Mouse (Mus musculus) heart, postnatal 0 days (tissue): ENCODE measurements around the gene Sectm1b. TPM values are rescaled to one million over a fixed set of nuclear protein-coding genes. Genes with fewer than 3 reads are reported as not detected.
"Not testable (repeated sequence)": the region's sequence is repeated elsewhere in the genome, so short reads cannot be mapped to it uniquely, and the experiment has no call there.

Experiments used
- ATAC-seq: fragments of 200-750 bp; cut with Nextera tagmentation; 2 replicates; pipeline ENCODE4 v1.8.0; 2017; ENCODE audit warnings: low read depth, moderate number of reproducible peaks, moderate library complexity; ENCODE audit not compliant: insufficient read depth
- DNase-seq: peaks from one replicate; pipeline ENCODE4 v3.0.0-alpha.2; 2016; ENCODE audit warnings: low spot score
- H3K27ac ChIP-seq: fragments of 300-500 bp; sonication (generic); 2 replicates; pipeline ENCODE4 v1.5.1; 2014; ENCODE audit warnings: low read depth, mild to moderate bottlenecking
- H3K27me3 ChIP-seq: fragments of 300-500 bp; sonication (generic); 2 replicates; pipeline ENCODE4 v1.6.1; 2014; ENCODE audit warnings: low read length, mixed read lengths; ENCODE audit not compliant: control insufficient read depth, insufficient read depth
- H3K36me3 ChIP-seq: fragments of 300-500 bp; sonication (generic); replicated peaks from 2 replicates; pipeline ENCODE4 v1.6.1; 2014; ENCODE audit warnings: low read length, mixed read lengths; ENCODE audit not compliant: control insufficient read depth, insufficient read depth
- H3K4me1 ChIP-seq: fragments of 300-500 bp; sonication (generic); 2 replicates; pipeline ENCODE4 v1.6.1; 2014; ENCODE audit warnings: antibody characterized with exemption; ENCODE audit not compliant: control insufficient read depth, insufficient read depth
- H3K4me2 ChIP-seq: fragments of 300-500 bp; sonication (generic); 2 replicates; pipeline ENCODE4 v1.6.1; 2014; ENCODE audit warnings: low read depth, mild to moderate bottlenecking, low read length, moderate library complexity
- H3K4me3 ChIP-seq: fragments of 300-500 bp; sonication (generic); 2 replicates; pipeline ENCODE4 v1.5.1; 2014; ENCODE audit warnings: low read depth, low read length
- H3K9ac ChIP-seq: fragments of 300-500 bp; sonication (generic); replicated peaks from 2 replicates; pipeline ENCODE4 v1.6.1; 2014; ENCODE audit warnings: low read depth, low read length, mixed read lengths
- H3K9me3 ChIP-seq: fragments of 300-500 bp; sonication (generic); replicated peaks from 2 replicates; pipeline ENCODE4 v1.6.1; 2016; ENCODE audit warnings: low read length; ENCODE audit not compliant: control insufficient read depth
- CTCF ChIP-seq: IDR thresholded peaks from 2 replicates; pipeline ENCODE4 v1.5.1; 2016; ENCODE audit warnings: antibody characterized with exemption, control low read depth, low read depth
- EP300 ChIP-seq: IDR thresholded peaks from 2 replicates; pipeline ENCODE4 v1.6.1; 2016; ENCODE audit warnings: antibody characterized with exemption, low read depth
- WGBS: fragments of 180-500 bp; shearing (Covaris S2); extraction: QIAGEN DNeasy Blood & Tissue Kit; methylation state at CpG from one replicate; pipeline ENCODE4 v1.1.7; 2014; 5-methylcytosine and 5-hydroxymethylcytosine counted together
- polyA plus RNA-seq: library from polyadenylated mRNA; unstranded; fragments of >200 nt; fragmentation: Nextera tagmentation; extraction: Ambion mirVana; gene quantifications from 2 replicates; pipeline ENCODE4 v1.2.1, GENCODE M21; 2015
- total RNA-seq: library from RNA; depleted of rRNA; stranded (reverse); fragments of >200 nt; gene quantifications from 2 replicates; pipeline ENCODE4 v1.2.3, GENCODE M21; 2014; ENCODE audit warnings: low replicate concordance; rRNA removed

The Sectm1b gene
- not detected in 2 replicates for total RNA-seq
- polyA plus RNA-seq: 0.10 TPM in 1 of 2 replicates, not detected in the other

GRCm38 (mm10) chr11:121063379-121063778 is at the start of gene Sectm1b:
Gene Sectm1b (minus strand): TSS chr11:121063569.
- H3K4me1 ChIP-seq: peaks cover 4% of the 10 kb centered on the region; the same call in 1 of the 2 replicates
- no peak within 1 kb of the TSS for H3K4me2 ChIP-seq
- H3K9ac ChIP-seq: no peak within 1 kb of the TSS
- DNase-seq (no peak), ATAC-seq (no peak)
- WGBS: 73% methylated on average over 5 of the region's 5 CpGs
- peaks cover 5% of the 10 kb centered on the region; the same call in 1 of the 2 replicates for H3K27me3 ChIP-seq
- no peak for TF ChIP-seq CTCF
- TF ChIP-seq EP300: no peak
- H3K9me3 ChIP-seq: no peaks in the 10 kb centered on the region
- H3K36me3 ChIP-seq: no peaks in the 10 kb centered on the region
- H3K4me3 ChIP-seq: no peak within 1 kb of the TSS
- H3K27ac ChIP-seq: no peak within 1 kb of the TSS

- WGBS: 74% methylated on average over 5 of the region's 5 CpGs
- no peak for TF ChIP-seq EP300
- no peak for TF ChIP-seq CTCF
- no peaks in the 10 kb centered on the region for H3K36me3 ChIP-seq
These were observed 48.9 kb upstream of the Sectm1b start for GRCm38 (mm10) chr11:121112091-121112775.

GRCm38 (mm10) chr11:121111601-121112000 is 48.2 kb upstream of the Sectm1b start:
- no peak overlapping the region for H3K9ac ChIP-seq
- 72% methylated on average over 1 of the region's 1 CpGs for WGBS
- no peaks in the 10 kb centered on the region for H3K36me3 ChIP-seq
- H3K4me3 ChIP-seq: no peak overlapping the region
- no peak for DNase-seq
- H3K4me1 ChIP-seq: peaks cover 15% of the 10 kb centered on the region
- no peak overlapping the region for H3K27ac ChIP-seq
- TF ChIP-seq CTCF (no peak), EP300 (no peak)
- no peak overlapping the region for H3K4me2 ChIP-seq
- ATAC-seq: no peak
- H3K27me3 ChIP-seq: no peaks in the 10 kb centered on the region
- H3K9me3 ChIP-seq: no peaks in the 10 kb centered on the region

More at GRCm38 (mm10) chr11:121112091-121112775, 48.9 kb upstream of the Sectm1b start:
- peaks cover 15% of the 10 kb centered on the region for H3K4me1 ChIP-seq
- DNase-seq (no peak), ATAC-seq (no peak)
- H3K27me3 ChIP-seq: no peaks in the 10 kb centered on the region
- no peak overlapping the region for H3K9ac ChIP-seq
- H3K4me3 ChIP-seq: no peak overlapping the region
- H3K4me2 ChIP-seq: no peak overlapping the region
- H3K27ac ChIP-seq: no peak overlapping the region
- no peaks in the 10 kb centered on the region for H3K9me3 ChIP-seq

GRCm38 (mm10) chr11:121111051-121111450 is 47.7 kb upstream of the Sectm1b start:
- 77% methylated on average over 3 of the region's 3 CpGs for WGBS
- ATAC-seq: no peak

GRCm38 (mm10) chr11:121109986-121110385 is 46.6 kb upstream of the Sectm1b start:
- Histone ChIP-seq H3K27me3 (no peaks in the 10 kb centered on the region), H3K9me3 (no peaks in the 10 kb centered on the region), H3K9ac (no peak overlapping the region), H3K4me3 (no peak overlapping the region), H3K4me1 (peaks cover 15% of the 10 kb centered on the region), H3K4me2 (no peak overlapping the region), H3K36me3 (no peaks in the 10 kb centered on the region), H3K27ac (no peak overlapping the region)
- ATAC-seq (peak; percentile 90), DNase-seq (peak; percentile 83)
- TF ChIP-seq EP300 (no peak; the same call in 1 of the 2 replicates), CTCF (no peak)
- 0% methylated on average over 2 of the region's 2 CpGs for WGBS

More at GRCm38 (mm10) chr11:121111051-121111450, 47.7 kb upstream of the Sectm1b start:
- Histone ChIP-seq H3K27me3 (no peaks in the 10 kb centered on the region), H3K9me3 (no peaks in the 10 kb centered on the region), H3K4me1 (peaks cover 15% of the 10 kb centered on the region), H3K9ac (no peak overlapping the region), H3K36me3 (no peaks in the 10 kb centered on the region), H3K4me2 (no peak overlapping the region), H3K4me3 (no peak overlapping the region), H3K27ac (no peak overlapping the region)
- no peak for DNase-seq
- TF ChIP-seq CTCF: no peak
- no peak for TF ChIP-seq EP300

- peak; percentile 46 for DNase-seq
- no peak overlapping the region for H3K4me3 ChIP-seq
- peak; percentile 24; the same call in 1 of the 2 replicates for ATAC-seq
These were observed 44.7 kb upstream of the Sectm1b start for GRCm38 (mm10) chr11:121108061-121108460.

GRCm38 (mm10) chr11:121107242-121107641 is 43.9 kb upstream of the Sectm1b start:
- not testable (repeated sequence) for H3K27me3 ChIP-seq, H3K9ac ChIP-seq, H3K36me3 ChIP-seq, H3K4me2 ChIP-seq, H3K9me3 ChIP-seq, H3K4me3 ChIP-seq, ATAC-seq, DNase-seq, H3K27ac ChIP-seq
- 89% methylated on average over 1 of the region's 1 CpGs for WGBS
- peaks cover 15% of the 10 kb centered on the region for H3K4me1 ChIP-seq

More at GRCm38 (mm10) chr11:121108061-121108460, 44.7 kb upstream of the Sectm1b start:
- H3K36me3 ChIP-seq: no peaks in the 10 kb centered on the region
- no peaks in the 10 kb centered on the region for H3K27me3 ChIP-seq
- no peak overlapping the region for H3K9ac ChIP-seq
- 0 out of 2 replicates have a peak overlapping the region, but pooled peaks have one; percentile 7 for H3K27ac ChIP-seq
- 20% methylated on average over 9 of the region's 9 CpGs for WGBS
- peaks cover 15% of the 10 kb centered on the region for H3K4me1 ChIP-seq
- no peak for TF ChIP-seq CTCF
- TF ChIP-seq EP300: no peak
- no peak overlapping the region for H3K4me2 ChIP-seq
- no peaks in the 10 kb centered on the region for H3K9me3 ChIP-seq
